Mouse (Mus musculus): ENCODE results near the gene Snrk. TPM values are rescaled to one million over a fixed set of nuclear protein-coding genes. Genes with fewer than 3 reads are reported as not detected.

Snrk gene
- total RNA-seq (2023), result 100 to 1,000 TPM; 160 to 163 TPM

DNA sequence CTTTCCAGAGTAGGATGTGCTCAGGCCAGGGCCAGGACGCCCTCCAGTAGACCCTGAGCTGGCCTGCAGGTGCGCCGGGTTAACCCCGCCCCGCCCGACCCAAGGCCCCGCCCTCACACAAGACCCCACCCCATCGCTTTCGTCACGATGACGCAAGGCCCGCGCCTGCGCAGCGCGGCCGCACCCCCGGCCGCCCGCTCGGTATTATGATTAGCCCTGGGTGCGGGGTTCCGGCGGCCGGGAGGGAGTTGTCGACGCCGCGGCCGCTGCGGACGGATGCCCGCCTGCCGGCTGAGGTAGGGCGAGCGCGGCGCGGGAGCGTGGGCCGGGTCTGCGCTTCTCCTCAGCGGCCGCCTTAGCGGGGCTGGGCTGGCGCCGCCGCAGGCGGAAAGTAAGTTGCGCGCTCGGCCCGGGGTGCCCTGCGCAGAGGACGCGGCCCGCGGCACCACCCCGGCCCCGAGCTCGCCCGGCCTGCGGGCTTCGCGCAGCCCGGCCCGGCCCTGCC, at the start of gene Snrk:
Gene Snrk (plus strand): TSS at position 155 of the 505 bp plus-strand sequence.

Other genes with a start within 250 kb of the Snrk start
- gene Ackr2, start 218.9 kb upstream of the Snrk start, total RNA-seq (2023), result not detected
- gene Cyp8b1, start 201.0 kb upstream of the Snrk start, total RNA-seq (2023), result under 1 TPM in 1 of 2 experiments, not detected in 1; 0.18 TPM
- gene Fam198a, start 166.3 kb upstream of the Snrk start, total RNA-seq (2023), result under 1 TPM in 1 of 2 experiments, not detected in 1; 0.35 TPM
- under 1 TPM; 0.66 to 0.87 TPM for gene Pomgnt2, start 120.2 kb upstream of the Snrk start, total RNA-seq (2023)
- 100 to 1,000 TPM in 1 of 2 experiments, 10 to 100 TPM in 1; 97.5 to 113 TPM for gene Ano10, start 177.2 kb downstream of the Snrk start, total RNA-seq (2023)
- gene Abhd5, start 234.3 kb downstream of the Snrk start, total RNA-seq (2023), result 100 to 1,000 TPM; 161 to 217 TPM

Measured in neutrophil, adult 59 days (primary cell).